Mouse (Mus musculus): ENCODE results near the gene P4ha2. TPM values are rescaled to one million over a fixed set of nuclear protein-coding genes. Genes with fewer than 3 reads are reported as not detected.

Gene P4ha2
- polyA plus RNA-seq, 1 experiment from 2014 or later: 4.6 TPM

GRCm38 (mm10) chr11:54141200-54141971 lies 41.5 kb downstream of the P4ha2 start:
- Histone ChIP-seq H3K4me3 (replicated peaks) (no peak overlapping the region), H3K27ac (replicated peaks) (no peak overlapping the region), H3K9ac (no peak overlapping the region), H3K4me1 (replicated peaks) (no peaks in the 10 kb centered on the region), H3K9me3 (replicated peaks) (no peaks in the 10 kb centered on the region), H3K36me3 (replicated peaks) (no peaks in the 10 kb centered on the region), H3K4me2 (no peak overlapping the region), H3K27me3 (0 out of 2 replicates have a peak, but pooled peaks cover 5% of the 10 kb centered on the region)
- no peak for ATAC-seq (ENCODE audit: insufficient read depth)
- 67% methylated on average over 7 of the region's 7 CpGs for WGBS (ENCODE audit: insufficient replicate concordance)

GRCm38 (mm10) chr11:54144886-54145285 lies 45.0 kb downstream of the P4ha2 start:
- 10% methylated on average over 3 of the region's 3 CpGs for WGBS (ENCODE audit: insufficient replicate concordance)
- H3K27ac ChIP-seq (replicated peaks): no peak overlapping the region
- no peaks in the 10 kb centered on the region for H3K9me3 ChIP-seq (replicated peaks)
- no peaks in the 10 kb centered on the region for H3K36me3 ChIP-seq (replicated peaks)
- H3K27me3 ChIP-seq: 0 out of 2 replicates have a peak, but pooled peaks cover 5% of the 10 kb centered on the region
- ATAC-seq (ENCODE audit: insufficient read depth): no peak
- no peak overlapping the region for H3K4me3 ChIP-seq (replicated peaks)
- H3K4me2 ChIP-seq: no peak overlapping the region
- no peak overlapping the region for H3K9ac ChIP-seq
- no peaks in the 10 kb centered on the region for H3K4me1 ChIP-seq (replicated peaks)

GRCm38 (mm10) chr11:54145990-54146389 lies 46.1 kb downstream of the P4ha2 start:
- no peak overlapping the region for H3K9ac ChIP-seq
- H3K4me1 ChIP-seq (replicated peaks): peaks cover 10% of the 10 kb centered on the region; the same call in 1 of the 2 replicates
- H3K27ac ChIP-seq (replicated peaks): no peak overlapping the region
- no peaks in the 10 kb centered on the region for H3K36me3 ChIP-seq (replicated peaks)
- ATAC-seq (ENCODE audit: insufficient read depth): no peak
- H3K4me2 ChIP-seq: no peak overlapping the region
- H3K9me3 ChIP-seq (replicated peaks): no peaks in the 10 kb centered on the region
- 54% methylated on average over 6 of the region's 6 CpGs for WGBS (ENCODE audit: insufficient replicate concordance)
- H3K4me3 ChIP-seq (replicated peaks): no peak overlapping the region
- H3K27me3 ChIP-seq: 0 out of 2 replicates have a peak, but pooled peaks cover 5% of the 10 kb centered on the region

- H3K9ac ChIP-seq: no peak overlapping the region
- 0 out of 2 replicates have a peak overlapping the region, but pooled peaks have one; percentile 3 for H3K4me2 ChIP-seq
- no peaks in the 10 kb centered on the region for H3K9me3 ChIP-seq (replicated peaks)
- peak overlapping the region; percentile 14; the same call in 1 of the 2 replicates for H3K27ac ChIP-seq (replicated peaks)
- no peaks in the 10 kb centered on the region for H3K36me3 ChIP-seq (replicated peaks)
- no peaks in the 10 kb centered on the region for H3K27me3 ChIP-seq
- H3K4me1 ChIP-seq (replicated peaks): peaks cover 10% of the 10 kb centered on the region; the same call in 1 of the 2 replicates
- WGBS (ENCODE audit: insufficient replicate concordance): 39% methylated on average over 3 of the region's 3 CpGs
- no peak for ATAC-seq (ENCODE audit: insufficient read depth)
- H3K4me3 ChIP-seq (replicated peaks): no peak overlapping the region
These were observed 50.0 kb downstream of the P4ha2 start for GRCm38 (mm10) chr11:54149791-54150465.

GRCm38 (mm10) chr11:54151141-54151540 lies 51.2 kb downstream of the P4ha2 start:
- no peak overlapping the region for H3K4me3 ChIP-seq (replicated peaks)
- ATAC-seq (ENCODE audit: insufficient read depth): no peak
- no peaks in the 10 kb centered on the region for H3K9me3 ChIP-seq (replicated peaks)
- no peaks in the 10 kb centered on the region for H3K36me3 ChIP-seq (replicated peaks)
- no peak overlapping the region for H3K9ac ChIP-seq
- WGBS (ENCODE audit: insufficient replicate concordance): 44% methylated on average over 7 of the region's 7 CpGs
- H3K4me1 ChIP-seq (replicated peaks): peaks cover 13% of the 10 kb centered on the region; the same call in 1 of the 2 replicates
- no peak overlapping the region for H3K4me2 ChIP-seq
- H3K27ac ChIP-seq (replicated peaks): no peak overlapping the region
- no peaks in the 10 kb centered on the region; the same call in 1 of the 2 replicates for H3K27me3 ChIP-seq

GRCm38 (mm10) chr11:54152957-54153356 lies 53.1 kb downstream of the P4ha2 start:
- Histone ChIP-seq H3K9me3 (replicated peaks) (no peaks in the 10 kb centered on the region), H3K36me3 (replicated peaks) (no peaks in the 10 kb centered on the region), H3K27ac (replicated peaks) (no peak overlapping the region), H3K4me1 (replicated peaks) (peaks cover 13% of the 10 kb centered on the region; the same call in 1 of the 2 replicates), H3K4me3 (replicated peaks) (no peak overlapping the region), H3K9ac (no peak overlapping the region), H3K27me3 (no peaks in the 10 kb centered on the region; the same call in 1 of the 2 replicates), H3K4me2 (no peak overlapping the region)
- 68% methylated on average over 3 of the region's 3 CpGs for WGBS (ENCODE audit: insufficient replicate concordance)
- ATAC-seq (ENCODE audit: insufficient read depth): no peak

GRCm38 (mm10) chr11:54155864-54156263 lies 56.0 kb downstream of the P4ha2 start:
- Histone ChIP-seq H3K36me3 (replicated peaks) (no peaks in the 10 kb centered on the region), H3K4me3 (replicated peaks) (no peak overlapping the region), H3K27ac (replicated peaks) (no peak overlapping the region), H3K9me3 (replicated peaks) (no peaks in the 10 kb centered on the region), H3K4me2 (no peak overlapping the region), H3K4me1 (replicated peaks) (0 out of 2 replicates have a peak, but pooled peaks cover 5% of the 10 kb centered on the region), H3K27me3 (no peaks in the 10 kb centered on the region; the same call in 1 of the 2 replicates), H3K9ac (no peak overlapping the region)
- ATAC-seq (ENCODE audit: insufficient read depth): no peak
- WGBS (ENCODE audit: insufficient replicate concordance): 23% methylated on average over 6 of the region's 6 CpGs

- no peaks in the 10 kb centered on the region for H3K9me3 ChIP-seq (replicated peaks)
- no peak for ATAC-seq (ENCODE audit: insufficient read depth)
- H3K27me3 ChIP-seq: no peaks in the 10 kb centered on the region; the same call in 1 of the 2 replicates
- no peak overlapping the region for H3K9ac ChIP-seq
- no peak overlapping the region for H3K4me3 ChIP-seq (replicated peaks)
- H3K36me3 ChIP-seq (replicated peaks): no peaks in the 10 kb centered on the region
- no peak overlapping the region for H3K4me2 ChIP-seq
- H3K27ac ChIP-seq (replicated peaks): no peak overlapping the region; the same call in 1 of the 2 replicates
- H3K4me1 ChIP-seq (replicated peaks): 0 out of 2 replicates have a peak, but pooled peaks cover 3% of the 10 kb centered on the region
These were observed 56.6 kb downstream of the P4ha2 start for GRCm38 (mm10) chr11:54156504-54156903.

GRCm38 (mm10) chr11:54157586-54157985 lies 57.7 kb downstream of the P4ha2 start:
- ATAC-seq (ENCODE audit: insufficient read depth): no peak
- H3K27me3 ChIP-seq: no peaks in the 10 kb centered on the region; the same call in 1 of the 2 replicates
- 0 out of 2 replicates have a peak, but pooled peaks cover 3% of the 10 kb centered on the region for H3K4me1 ChIP-seq (replicated peaks)
- no peak overlapping the region for H3K9ac ChIP-seq
- no peak overlapping the region for H3K4me3 ChIP-seq (replicated peaks)
- no peak overlapping the region for H3K4me2 ChIP-seq
- WGBS (ENCODE audit: insufficient replicate concordance): 64% methylated on average over 8 of the region's 8 CpGs
- no peak overlapping the region for H3K27ac ChIP-seq (replicated peaks)
- H3K36me3 ChIP-seq (replicated peaks): no peaks in the 10 kb centered on the region
- H3K9me3 ChIP-seq (replicated peaks): no peaks in the 10 kb centered on the region

GRCm38 (mm10) chr11:54160435-54160834 lies 60.5 kb downstream of the P4ha2 start:
- Histone ChIP-seq H3K27me3 (no peaks in the 10 kb centered on the region; the same call in 1 of the 2 replicates), H3K9me3 (replicated peaks) (no peaks in the 10 kb centered on the region), H3K27ac (replicated peaks) (no peak overlapping the region), H3K36me3 (replicated peaks) (no peaks in the 10 kb centered on the region), H3K4me1 (replicated peaks) (0 out of 2 replicates have a peak, but pooled peaks cover 3% of the 10 kb centered on the region), H3K4me2 (no peak overlapping the region), H3K9ac (no peak overlapping the region), H3K4me3 (replicated peaks) (no peak overlapping the region)
- WGBS (ENCODE audit: insufficient replicate concordance): 64% methylated on average over 5 of the region's 5 CpGs
- ATAC-seq (ENCODE audit: insufficient read depth): no peak

GRCm38 (mm10) chr11:54160920-54161319 lies 61.0 kb downstream of the P4ha2 start:
- Histone ChIP-seq H3K9me3 (replicated peaks) (no peaks in the 10 kb centered on the region), H3K27ac (replicated peaks) (no peak overlapping the region), H3K9ac (no peak overlapping the region), H3K4me1 (replicated peaks) (no peaks in the 10 kb centered on the region), H3K36me3 (replicated peaks) (no peaks in the 10 kb centered on the region), H3K4me3 (replicated peaks) (no peak overlapping the region), H3K4me2 (no peak overlapping the region), H3K27me3 (no peaks in the 10 kb centered on the region; the same call in 1 of the 2 replicates)
- ATAC-seq (ENCODE audit: insufficient read depth): no peak
- WGBS (ENCODE audit: insufficient replicate concordance): 14% methylated on average over 2 of the region's 2 CpGs

All from liver, embryonic 15.5 days (tissue).